Mouse (Mus musculus) forebrain, embryonic 14.5 days (tissue): ENCODE data around the gene Glb1. TPM values are rescaled to one million over a fixed set of nuclear protein-coding genes. Genes with fewer than 3 reads are reported as not detected.
"Not testable (repeated sequence)": the region's sequence is repeated elsewhere in the genome, so short reads cannot be mapped to it uniquely, and the experiment has no call there.

Source experiments
- ATAC-seq: fragments of 200-750 bp; cut with Nextera tagmentation; 2 replicates; pipeline ENCODE4 v1.8.0; 2017; ENCODE audit warnings: mild to moderate bottlenecking, moderate library complexity
- DNase-seq: peaks from one replicate; pipeline ENCODE4 v3.0.0-alpha.2; 2015; ENCODE audit warnings: low spot score
- H3K27ac ChIP-seq: fragments of 300-500 bp; sonication (generic); 2 replicates; pipeline ENCODE4 v1.5.1; 2014; ENCODE audit warnings: low read depth, mild to moderate bottlenecking, control low read depth, low read length, moderate library complexity
- H3K27me3 ChIP-seq: fragments of 300-500 bp; sonication (generic); replicated peaks from 2 replicates; pipeline ENCODE4 v1.6.1; 2014; ENCODE audit warnings: low read length, control low read depth, mixed read lengths; ENCODE audit not compliant: control insufficient read depth, insufficient read depth
- H3K36me3 ChIP-seq: fragments of 300-500 bp; sonication (generic); 2 replicates; pipeline ENCODE4 v1.6.1; 2014; ENCODE audit warnings: low read length, control low read depth; ENCODE audit not compliant: control insufficient read depth, insufficient read depth
- H3K4me1 ChIP-seq: fragments of 300-500 bp; sonication (generic); 2 replicates; pipeline ENCODE4 v1.6.1; 2014; ENCODE audit warnings: antibody characterized with exemption, low read length, control low read depth; ENCODE audit not compliant: control insufficient read depth, insufficient read depth
- H3K4me2 ChIP-seq: fragments of 300-500 bp; sonication (generic); 2 replicates; pipeline ENCODE4 v1.6.1; 2014; ENCODE audit warnings: mild to moderate bottlenecking, control low read depth, low read length
- H3K4me3 ChIP-seq: fragments of 300-500 bp; sonication (generic); 2 replicates; pipeline ENCODE4 v1.5.1; 2014; ENCODE audit warnings: low read depth, low read length, control low read depth
- H3K9ac ChIP-seq: fragments of 300-500 bp; sonication (generic); 2 replicates; pipeline ENCODE4 v1.6.1; 2014; ENCODE audit warnings: mild to moderate bottlenecking, low read length, control low read depth, moderate library complexity
- H3K9me3 ChIP-seq: fragments of 300-500 bp; sonication (generic); replicated peaks from 2 replicates; pipeline ENCODE4 v1.6.1; 2016; ENCODE audit warnings: low read length, control low read depth, mixed read lengths; ENCODE audit not compliant: control insufficient read depth
- WGBS: fragments of 180-500 bp; shearing (Covaris S2); extraction: QIAGEN DNeasy Blood & Tissue Kit; methylation state at CpG from one replicate; pipeline ENCODE4 v1.1.7; 2014; 5-methylcytosine and 5-hydroxymethylcytosine counted together
- polyA plus RNA-seq: library from polyadenylated mRNA; unstranded; fragments of >200 nt; fragmentation: Nextera tagmentation; extraction: Ambion mirVana; gene quantifications from 2 replicates; pipeline ENCODE4 v1.2.1, GENCODE M21; 2014

The Glb1 gene
- polyA plus RNA-seq, 1 experiment from 2014 or later, result 25.9 TPM

DNA sequence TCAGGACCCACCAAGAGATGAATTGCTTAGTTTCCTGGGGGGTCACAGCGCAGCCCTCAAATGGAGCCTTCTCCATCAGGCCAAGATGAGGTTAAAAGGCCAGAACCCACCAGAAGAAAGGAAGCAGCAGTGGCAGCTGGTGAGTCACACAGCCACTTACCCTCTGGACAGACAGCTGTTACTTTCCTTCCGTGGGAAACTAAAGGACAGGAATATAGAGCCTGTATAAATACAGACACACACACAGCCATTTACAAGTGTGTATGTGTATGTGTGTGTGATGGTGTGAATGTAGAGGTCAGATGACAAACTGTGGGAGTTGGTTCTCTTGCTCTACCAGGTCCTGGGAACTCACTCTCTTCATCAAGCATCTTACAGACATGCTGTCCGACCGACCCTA lies 105.7 kb downstream of the Glb1 start:
- Histone ChIP-seq H3K4me1 (no peaks in the 10 kb centered on the region), H3K27ac (no peak overlapping the region), H3K4me2 (no peak overlapping the region), H3K4me3 (no peak overlapping the region), H3K9me3 (no peaks in the 10 kb centered on the region), H3K36me3 (no peaks in the 10 kb centered on the region), H3K27me3 (no peaks in the 10 kb centered on the region), H3K9ac (no peak overlapping the region)
- ATAC-seq, result no peak
- no peak for DNase-seq
- WGBS, result 88% methylated on average over 4 of the region's 4 CpGs

DNA sequence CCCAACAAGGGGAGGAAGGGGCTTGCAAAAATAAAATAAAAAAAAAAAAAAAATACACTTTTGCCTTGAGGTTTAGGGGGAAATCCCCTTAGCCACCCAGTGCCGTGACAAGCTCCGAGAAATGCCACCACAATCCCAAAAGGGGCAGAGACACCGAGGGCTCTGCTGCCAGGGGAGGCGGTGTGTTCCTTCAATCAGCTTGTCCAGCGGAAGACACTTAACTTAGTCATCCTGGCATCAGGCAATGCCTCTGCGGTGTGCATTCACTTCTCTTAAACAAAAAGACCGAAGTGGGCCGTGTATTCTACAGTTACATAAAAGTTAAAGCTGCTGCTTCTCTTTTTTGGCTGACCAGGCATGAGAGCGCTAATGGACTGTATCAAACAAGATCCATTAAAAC lies 106.5 kb downstream of the Glb1 start:
- DNase-seq (no peak), ATAC-seq (no peak)
- Histone ChIP-seq H3K9me3 (peaks cover under 1% of the 10 kb centered on the region; the same call in 1 of the 2 replicates), H3K4me2 (no peak overlapping the region), H3K27me3 (no peaks in the 10 kb centered on the region), H3K4me3 (no peak overlapping the region), H3K36me3 (no peaks in the 10 kb centered on the region), H3K9ac (no peak overlapping the region), H3K4me1 (no peaks in the 10 kb centered on the region), H3K27ac (no peak overlapping the region)
- 95% methylated on average over 9 of the region's 9 CpGs for WGBS

DNA sequence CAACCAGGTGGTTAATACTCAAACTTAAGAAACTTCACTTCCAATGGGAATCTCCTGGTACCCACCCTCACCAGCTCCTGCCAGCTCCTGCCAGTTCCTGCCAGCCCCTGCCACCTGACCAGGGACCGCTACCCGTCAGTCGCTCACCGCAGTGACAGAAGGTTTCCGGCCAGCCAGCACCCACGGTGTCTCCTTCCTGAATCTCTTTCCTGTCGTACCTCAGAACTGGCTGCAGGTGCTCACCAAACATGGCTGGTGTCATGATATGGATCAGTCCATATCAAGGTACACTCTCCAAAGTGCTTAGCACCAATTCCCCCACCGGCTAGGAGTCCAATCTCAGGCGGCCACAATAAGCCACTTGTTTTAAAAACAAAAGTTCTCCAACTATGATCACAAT lies 108.9 kb downstream of the Glb1 start:
- Histone ChIP-seq H3K27ac (no peak overlapping the region), H3K4me3 (no peak overlapping the region), H3K4me1 (no peaks in the 10 kb centered on the region), H3K36me3 (no peaks in the 10 kb centered on the region; the same call in 1 of the 2 replicates), H3K9ac (no peak overlapping the region), H3K27me3 (no peaks in the 10 kb centered on the region), H3K4me2 (no peak overlapping the region), H3K9me3 (peaks cover 11% of the 10 kb centered on the region)
- ATAC-seq (no peak), DNase-seq (no peak)
- 95% methylated on average over 9 of the region's 9 CpGs for WGBS

GRCm38 (mm10) chr9:114512831-114513230 lies 112.0 kb downstream of the Glb1 start:
- Histone ChIP-seq H3K27me3 (no peaks in the 10 kb centered on the region), H3K4me1 (no peaks in the 10 kb centered on the region), H3K4me2 (no peak overlapping the region), H3K36me3 (no peaks in the 10 kb centered on the region; the same call in 1 of the 2 replicates), H3K9ac (no peak overlapping the region), H3K27ac (no peak overlapping the region), H3K4me3 (no peak overlapping the region), H3K9me3 (peaks cover 11% of the 10 kb centered on the region)
- WGBS, result 97% methylated on average over 21 of the region's 21 CpGs
- DNase-seq (no peak), ATAC-seq (no peak)

DNA sequence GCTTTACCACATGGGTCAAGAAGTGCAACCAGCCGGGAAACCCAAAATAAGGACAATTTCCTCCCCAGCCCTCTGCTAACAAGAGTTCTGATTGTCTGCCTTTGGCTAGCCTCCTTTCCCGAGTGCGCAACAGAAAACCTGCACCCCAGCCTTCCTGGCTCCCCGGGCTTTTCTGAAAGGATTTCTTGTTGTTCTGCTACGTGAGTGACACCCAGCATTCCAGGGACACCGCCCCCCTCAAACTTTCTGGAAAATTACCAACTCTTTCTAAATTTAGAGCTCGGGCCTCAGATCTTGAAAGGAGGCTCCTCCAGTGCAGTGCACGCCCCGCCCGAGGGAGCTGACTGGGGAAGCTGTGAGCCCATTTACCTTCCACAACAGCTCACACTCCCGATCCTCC lies 114.5 kb downstream of the Glb1 start, which contains the start of gene C130032M10Rik:
C130032M10Rik (plus strand) TSS at position 334 of the 400 bp plus-strand sequence.
- no peaks in the 10 kb centered on the region for H3K4me1 ChIP-seq
- no peak within 1 kb of the TSS for H3K9ac ChIP-seq
- no peak within 1 kb of the TSS for H3K4me3 ChIP-seq
- no peak within 1 kb of the TSS for H3K27ac ChIP-seq
- DNase-seq (peak; percentile 5), ATAC-seq (no peak)
- 71% methylated on average over 11 of the region's 11 CpGs for WGBS
- peaks cover 11% of the 10 kb centered on the region for H3K9me3 ChIP-seq
- no peaks in the 10 kb centered on the region for H3K27me3 ChIP-seq
- H3K36me3 ChIP-seq, result no peaks in the 10 kb centered on the region; the same call in 1 of the 2 replicates
- no peak within 1 kb of the TSS for H3K4me2 ChIP-seq

DNA sequence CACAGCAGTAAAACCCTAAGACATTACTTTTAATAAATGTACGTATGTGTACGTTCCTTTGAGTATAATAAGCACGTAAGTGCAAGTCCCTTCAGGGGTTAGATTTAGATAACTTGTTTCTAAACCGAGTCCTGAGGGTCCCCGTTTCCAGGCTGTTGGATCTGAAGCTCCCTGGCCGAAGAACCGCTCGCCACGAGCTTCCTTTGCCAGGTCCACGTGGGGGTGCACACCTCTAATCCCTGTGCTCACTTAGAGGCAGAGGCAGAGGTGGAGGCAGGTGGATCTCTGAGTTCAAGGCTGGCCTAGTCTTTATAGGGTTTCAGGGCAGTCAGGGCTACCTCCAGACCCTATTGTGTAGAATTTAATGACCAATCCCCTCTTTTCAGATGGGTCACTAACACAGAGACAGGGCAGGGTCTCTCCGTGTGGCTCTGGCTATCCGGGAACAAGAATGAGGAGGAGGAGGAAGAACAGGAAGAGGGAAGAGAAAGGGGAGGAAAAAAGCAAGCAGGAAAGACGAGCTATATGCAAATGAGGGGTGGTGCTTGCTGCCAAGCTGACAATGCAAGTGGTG lies 117.1 kb downstream of the Glb1 start:
- Histone ChIP-seq H3K4me3 (no peak overlapping the region), H3K4me1 (no peaks in the 10 kb centered on the region), H3K27me3 (no peaks in the 10 kb centered on the region), H3K36me3 (no peaks in the 10 kb centered on the region; the same call in 1 of the 2 replicates), H3K27ac (no peak overlapping the region), H3K9ac (no peak overlapping the region), H3K4me2 (no peak overlapping the region), H3K9me3 (peaks cover 5% of the 10 kb centered on the region)
- no peak for DNase-seq
- WGBS, result 83% methylated on average over 13 of the region's 13 CpGs
- ATAC-seq, result no peak

DNA sequence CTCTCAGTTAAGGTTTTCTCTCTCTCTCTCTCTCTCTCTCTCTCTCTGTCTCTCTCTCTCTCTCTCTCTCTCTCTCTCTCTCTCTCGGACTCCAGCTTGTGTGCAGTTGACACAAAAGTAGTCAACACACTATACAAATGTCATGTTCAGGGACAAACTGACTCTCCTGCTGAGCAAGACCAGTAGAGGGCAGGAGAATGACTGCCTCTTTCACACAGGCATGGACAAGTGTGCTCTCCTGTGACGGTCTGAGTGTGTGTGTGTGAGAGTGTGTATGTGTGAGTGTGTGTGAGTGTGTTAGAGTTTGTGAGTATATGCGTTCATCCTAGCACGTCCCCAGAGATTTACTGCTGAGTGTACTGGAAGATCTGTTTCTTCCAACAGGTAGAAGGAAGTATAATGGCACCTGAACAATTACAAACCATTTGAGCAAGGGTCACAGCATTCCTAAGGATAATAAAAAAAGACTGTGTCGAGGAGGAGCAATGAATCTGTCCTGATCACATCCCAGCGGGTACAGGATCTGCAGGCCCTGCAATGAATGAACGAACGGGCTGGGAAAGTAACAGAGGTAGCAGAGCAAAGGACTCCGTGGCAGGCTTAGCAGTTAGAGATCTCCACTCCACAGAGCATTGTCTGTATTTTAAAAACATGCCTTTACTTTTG lies 118.1 kb downstream of the Glb1 start:
- no peak overlapping the region for H3K4me2 ChIP-seq
- H3K27me3 ChIP-seq, result no peaks in the 10 kb centered on the region
- no peak overlapping the region for H3K4me3 ChIP-seq
- ATAC-seq (no peak), DNase-seq (no peak)
- no peaks in the 10 kb centered on the region for H3K36me3 ChIP-seq
- no peak overlapping the region for H3K9ac ChIP-seq
- H3K9me3 ChIP-seq, result no peaks in the 10 kb centered on the region
- no peaks in the 10 kb centered on the region for H3K4me1 ChIP-seq
- 71% methylated on average over 9 of the region's 9 CpGs for WGBS
- H3K27ac ChIP-seq, result no peak overlapping the region

DNA sequence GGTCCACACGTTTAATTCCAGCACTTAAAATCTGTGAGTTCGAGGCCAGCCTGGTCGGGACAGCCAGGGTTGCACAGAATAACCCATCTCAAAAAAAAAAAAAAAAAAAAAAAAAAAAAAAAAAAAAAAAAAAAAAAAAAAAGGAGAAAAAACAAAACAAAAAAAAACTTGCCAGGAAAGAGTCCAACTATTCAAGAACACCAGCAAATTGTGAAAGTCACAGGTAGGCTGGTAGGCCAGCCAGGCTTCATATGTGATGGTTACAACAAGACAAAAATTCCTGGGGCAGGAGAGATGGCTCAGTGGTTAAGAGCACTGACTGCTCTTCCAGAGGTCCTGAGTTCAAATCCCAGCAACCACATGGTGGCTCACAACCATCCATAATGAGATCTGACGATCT lies 119.7 kb downstream of the Glb1 start:
- not testable (repeated sequence) for DNase-seq, H3K4me1 ChIP-seq, H3K9ac ChIP-seq, H3K27ac ChIP-seq, H3K4me3 ChIP-seq, H3K36me3 ChIP-seq, H3K4me2 ChIP-seq, H3K27me3 ChIP-seq, ATAC-seq, H3K9me3 ChIP-seq
- 82% methylated on average over 4 of the region's 4 CpGs for whole genome bisulfite sequencing

- no peak for ATAC-seq
- H3K9ac ChIP-seq, result no peak overlapping the region
- no peak for DNase-seq
- no peak overlapping the region for H3K4me3 ChIP-seq
- H3K36me3 ChIP-seq, result no peaks in the 10 kb centered on the region
- H3K4me1 ChIP-seq, result peaks cover 3% of the 10 kb centered on the region
- H3K27me3 ChIP-seq, result no peaks in the 10 kb centered on the region
- 60% methylated on average over 5 of the region's 5 CpGs for WGBS
- no peaks in the 10 kb centered on the region for H3K9me3 ChIP-seq
- H3K4me2 ChIP-seq, result no peak overlapping the region
- H3K27ac ChIP-seq, result no peak overlapping the region
Observed at GRCm38 (mm10) chr9:114522041-114522440, 121.2 kb downstream of the Glb1 start.
